Mouse (Mus musculus): ENCODE measurements around the gene Gm5447.

GRCm38 (mm10) chr13:30985275-30985597 lies 11.2 kb downstream of the Gm5447 start:
- no peak for TF ChIP-seq CTCF (IDR thresholded peaks at IDR 0.05 in 2 of 3, conservative IDR thresholded peaks at IDR 0.05 in 1 of 3; ENCODE audit: control insufficient read depth in 1 of 3, insufficient read depth in 1 of 3, low read depth in 2 of 3, low read length in 3 of 3, poor library complexity in 1 of 3, severe bottlenecking in 1 of 3)
- TF ChIP-seq EP300 (IDR thresholded peaks at IDR 0.05; ENCODE audit: low read depth in 1 of 2, low read length in 2 of 2) = no peak
- no peak for TF ChIP-seq ZNF384 (IDR thresholded peaks at IDR 0.05; ENCODE audit: low read depth, low read length)
- no peak for TF ChIP-seq E2F4 (IDR thresholded peaks at IDR 0.05; ENCODE audit: borderline replicate concordance, low read depth, low read length)
- no peak for TF ChIP-seq RAD21 (IDR thresholded peaks at IDR 0.05; ENCODE audit: low read depth, low read length)
- no peak for TF ChIP-seq TCF12 (IDR thresholded peaks at IDR 0.05; ENCODE audit: low read depth, low read length)
- TF ChIP-seq GABPA (IDR thresholded peaks at IDR 0.05; ENCODE audit: low read depth, low read length) = no peak
- no peak for TF ChIP-seq CHD2 (IDR thresholded peaks at IDR 0.05; ENCODE audit: low read length)
- TF ChIP-seq ETS1 (IDR thresholded peaks at IDR 0.05; ENCODE audit: low read depth, low read length) = no peak

Data from MEL (cell line).